Mouse (Mus musculus) CD4-positive, CD25-positive, alpha-beta regulatory T cell, adult 2 months (primary cell): Measurements from ENCODE around the gene Golm1.

Experiments used
- DNase-seq: peaks from one replicate; pipeline ENCODE4 v3.0.0-alpha.2; 2012; ENCODE audit warnings: low read depth, low spot score

Gene Golm1

DNA sequence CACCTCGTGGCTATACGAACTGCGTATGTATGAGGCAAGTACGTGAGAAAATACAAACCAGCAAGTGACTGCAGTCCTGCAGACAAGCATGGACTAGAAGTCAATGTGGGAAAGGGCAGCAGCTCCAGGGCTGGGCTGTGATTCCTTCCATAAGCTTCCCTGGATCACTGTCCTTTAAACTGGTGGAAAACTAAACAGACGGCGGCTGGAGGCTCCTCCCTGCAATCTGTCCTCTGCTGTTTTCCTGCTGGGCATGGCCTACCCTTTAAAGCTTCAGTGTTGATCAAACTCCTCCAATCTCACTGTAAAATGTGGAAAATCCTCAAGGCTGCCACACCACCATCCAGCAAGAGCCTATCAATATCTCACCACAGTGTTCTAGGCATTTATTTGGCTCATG is 27.0 kb downstream of the Golm1 start:
- DNase-seq: no peak

DNA sequence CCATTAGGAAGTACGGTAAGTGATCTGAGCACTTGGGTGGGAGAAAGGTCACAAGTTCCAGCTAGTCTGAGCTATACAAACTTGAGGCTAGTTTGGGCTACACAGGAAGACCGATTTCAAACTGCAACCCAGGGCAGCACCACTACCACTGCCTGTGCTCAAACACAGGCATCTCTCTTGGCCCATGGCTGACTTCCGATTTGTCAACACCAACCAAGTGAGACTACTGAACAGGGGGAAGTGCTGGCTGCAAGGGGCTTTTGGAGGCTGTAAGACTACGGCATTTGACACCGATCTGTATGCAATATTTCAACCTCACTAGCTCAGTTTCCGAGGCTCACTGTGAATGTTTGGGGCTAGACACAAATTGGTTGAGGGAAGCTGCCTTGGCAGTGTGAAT is 28.1 kb downstream of the Golm1 start:
- no peak for DNase-seq

DNA sequence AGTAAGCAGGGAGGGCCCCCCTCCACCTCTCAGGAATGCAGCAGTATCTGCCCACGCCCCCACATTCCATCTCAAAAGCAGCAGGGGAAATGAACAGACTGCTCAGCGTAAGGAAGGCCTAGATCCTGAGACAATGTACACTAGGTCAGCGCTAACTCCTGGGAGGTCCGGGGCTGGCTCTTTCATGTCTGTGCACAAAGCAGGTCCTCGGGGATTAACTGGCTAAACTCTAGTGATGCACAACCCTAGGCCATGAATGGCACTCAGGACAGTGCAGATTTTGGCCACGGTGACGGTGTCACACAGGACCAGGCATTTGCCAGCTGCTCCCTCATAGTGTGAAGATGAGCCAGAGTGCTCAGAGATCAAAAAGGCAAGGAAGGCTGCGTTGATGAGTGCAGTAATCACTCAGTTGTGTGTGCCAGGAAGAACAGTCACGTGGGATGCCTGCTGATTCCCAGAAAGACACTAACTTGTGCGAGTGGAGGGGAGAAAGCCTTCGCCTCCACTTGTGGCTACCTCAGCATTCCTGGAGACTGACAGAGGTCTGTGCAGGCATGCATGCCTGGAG is 28.9 kb downstream of the Golm1 start:
- no peak for DNase-seq

DNA sequence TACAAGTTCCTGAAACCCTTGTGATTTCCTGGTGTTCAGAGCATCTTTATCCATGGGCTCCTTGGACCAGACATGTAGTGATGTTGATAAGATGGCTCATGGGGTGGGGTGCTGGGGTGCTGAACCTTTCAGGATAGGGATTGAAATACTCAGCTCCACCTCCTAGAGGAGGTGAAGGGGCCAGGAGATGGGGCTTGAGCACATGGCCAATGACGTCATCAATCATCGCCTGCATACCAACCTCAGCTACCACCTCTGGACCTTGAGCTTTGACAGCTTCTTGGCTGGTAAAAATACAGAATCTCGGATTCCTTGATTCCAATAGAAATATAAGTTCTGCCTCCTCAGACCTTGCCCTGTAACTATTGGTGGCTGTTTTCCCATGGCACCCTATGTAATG is 30.1 kb downstream of the Golm1 start:
- no peak for DNase-seq

DNA sequence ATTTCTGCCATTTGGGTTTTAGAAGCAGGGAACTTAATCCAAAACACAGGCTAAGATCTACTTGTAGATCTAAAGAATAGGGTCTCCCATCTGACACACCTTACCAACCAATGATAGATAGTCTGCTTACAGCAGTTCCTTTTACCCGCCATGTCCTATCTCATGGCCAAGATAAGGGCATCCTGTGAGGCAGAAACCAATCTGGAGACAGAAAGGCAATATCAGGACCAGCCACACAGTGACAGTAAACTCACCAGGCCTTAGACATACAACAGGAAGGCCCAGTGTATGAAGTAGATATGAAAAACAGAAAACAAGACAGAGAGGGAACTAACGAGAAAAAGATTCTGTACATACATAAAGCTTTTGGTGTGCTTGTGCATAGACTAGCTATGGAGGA is 32.8 kb downstream of the Golm1 start:
- DNase-seq: no peak

DNA sequence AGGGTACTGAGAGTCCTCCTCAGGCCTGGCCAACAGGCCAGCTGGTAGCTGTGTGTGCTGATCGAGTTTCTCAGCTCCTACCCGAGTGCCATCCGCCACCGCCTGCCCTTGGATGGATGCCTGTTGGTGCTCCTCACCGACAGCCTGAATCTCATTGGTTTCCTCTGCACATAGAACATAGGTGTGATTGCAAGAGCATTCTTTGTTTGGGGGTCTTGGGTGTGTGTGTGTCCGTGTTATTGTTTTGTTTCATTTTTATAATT is 35.5 kb downstream of the Golm1 start:
- no peak for DNase-seq

DNA sequence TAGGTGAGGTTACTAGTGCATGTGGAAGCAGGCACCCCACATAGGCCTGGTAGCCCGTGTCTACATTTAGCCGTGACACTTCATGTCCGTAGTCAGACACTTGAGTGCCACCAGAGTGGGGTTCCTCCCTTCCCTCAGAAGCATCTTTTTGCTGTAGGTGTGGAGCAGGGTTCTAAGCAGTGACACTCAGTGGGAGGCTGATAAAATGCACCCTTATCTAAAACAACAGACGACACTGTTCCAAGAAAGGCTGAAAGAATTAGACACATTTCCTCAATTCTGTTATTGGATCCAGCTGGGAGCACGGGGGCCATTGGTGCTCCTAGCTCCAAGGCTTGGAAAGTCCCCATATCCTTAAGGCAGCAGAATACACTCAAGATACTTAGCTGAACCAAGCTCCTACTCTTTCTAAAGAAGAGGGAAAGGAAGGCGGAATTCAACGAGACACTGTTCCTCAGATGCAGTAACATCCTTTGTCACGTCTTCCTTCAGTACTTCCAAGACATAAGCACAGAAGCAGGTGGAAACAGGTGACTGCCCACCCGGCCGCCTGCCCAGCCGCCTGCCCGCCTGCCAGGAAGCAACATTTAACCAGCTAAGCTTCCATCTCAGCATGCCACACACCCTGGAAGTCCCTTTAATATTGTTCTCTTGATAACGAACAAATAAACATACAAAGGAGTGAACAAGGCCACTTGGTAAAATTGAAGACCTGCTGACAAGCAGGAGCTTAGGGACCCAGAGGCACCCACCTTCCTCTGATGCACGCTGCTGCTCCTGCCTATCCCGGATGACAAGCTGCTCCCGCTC is 36.0 kb downstream of the Golm1 start:
- no peak for DNase-seq

DNA sequence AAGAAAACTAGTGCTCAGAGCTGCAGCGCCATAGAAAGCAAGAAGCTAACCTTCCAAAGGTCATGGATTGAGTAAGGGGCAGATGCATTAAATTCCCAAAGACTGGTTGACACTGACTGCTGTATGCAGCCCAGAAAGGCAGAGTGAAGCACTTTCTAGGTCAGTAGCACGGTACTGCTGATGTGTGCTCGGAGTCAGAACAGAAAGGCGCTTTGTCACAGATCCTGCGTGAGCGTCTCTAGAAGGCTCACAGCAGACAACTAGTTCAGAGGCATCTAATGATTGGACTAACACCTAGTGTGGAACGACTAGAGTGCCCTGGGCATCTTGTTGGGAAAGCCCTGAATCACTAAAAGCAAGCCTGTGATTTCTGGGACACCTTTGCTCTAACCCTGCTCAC is 37.8 kb downstream of the Golm1 start:
- DNase-seq: no peak

DNA sequence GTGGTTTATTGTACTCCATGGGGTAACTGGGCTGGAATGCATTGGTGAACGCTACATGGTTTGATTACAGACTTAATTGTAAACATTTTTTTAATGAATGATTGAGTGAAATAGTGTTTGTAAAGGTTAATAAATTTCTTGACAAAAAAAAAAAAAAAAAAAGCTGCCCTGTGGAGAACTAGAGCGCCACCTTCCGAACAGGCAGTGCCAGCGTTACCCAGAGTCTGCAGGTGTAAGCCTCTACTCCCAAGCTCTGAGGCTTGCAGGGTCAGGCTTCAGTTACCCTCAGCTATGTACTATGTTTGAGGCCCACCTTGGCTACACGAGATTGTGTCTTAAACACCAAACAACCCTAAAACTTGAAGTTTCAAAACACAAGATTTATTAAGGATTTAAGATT is 41.0 kb downstream of the Golm1 start:
- DNase-seq: peak; percentile 35

DNA sequence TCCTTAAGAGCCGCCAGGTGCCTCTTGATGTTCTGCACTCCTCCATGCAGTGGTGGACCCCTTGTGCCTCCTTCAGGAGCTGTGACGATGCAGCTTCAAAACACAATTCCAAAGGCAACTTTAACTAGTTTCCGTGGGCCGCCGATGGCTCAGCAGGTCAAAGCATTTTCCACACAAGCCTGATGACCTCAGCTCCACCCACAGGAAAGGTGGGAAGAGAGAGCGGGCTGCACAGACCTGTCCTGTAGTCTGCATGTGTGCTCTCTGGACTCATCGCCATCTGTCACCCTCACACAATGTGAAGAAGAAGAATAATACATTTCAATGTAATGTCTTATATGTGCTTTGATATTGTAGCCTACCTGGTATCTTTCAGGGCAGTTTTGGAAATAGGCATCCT is 48.9 kb downstream of the Golm1 start:
- DNase-seq: no peak

DNA sequence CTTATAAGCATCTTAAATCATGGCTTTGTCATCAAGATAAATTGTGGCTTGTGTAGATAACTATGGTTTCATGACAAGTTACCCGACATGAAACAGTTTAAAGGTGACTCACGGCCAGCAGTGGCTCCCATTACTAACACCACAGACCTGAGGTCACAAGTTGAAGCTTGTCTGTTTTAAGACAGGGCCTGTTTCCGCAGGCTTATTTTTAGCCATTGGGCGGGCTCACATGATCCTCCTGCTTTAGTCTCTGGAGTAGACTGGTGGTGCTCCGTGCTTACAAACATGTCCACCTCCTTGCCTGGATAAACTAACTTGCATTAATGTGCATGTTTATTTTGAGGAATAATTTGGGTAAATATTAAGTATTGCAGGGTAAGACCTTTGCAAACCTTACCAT is 50.7 kb downstream of the Golm1 start:
- DNase-seq: no peak

DNA sequence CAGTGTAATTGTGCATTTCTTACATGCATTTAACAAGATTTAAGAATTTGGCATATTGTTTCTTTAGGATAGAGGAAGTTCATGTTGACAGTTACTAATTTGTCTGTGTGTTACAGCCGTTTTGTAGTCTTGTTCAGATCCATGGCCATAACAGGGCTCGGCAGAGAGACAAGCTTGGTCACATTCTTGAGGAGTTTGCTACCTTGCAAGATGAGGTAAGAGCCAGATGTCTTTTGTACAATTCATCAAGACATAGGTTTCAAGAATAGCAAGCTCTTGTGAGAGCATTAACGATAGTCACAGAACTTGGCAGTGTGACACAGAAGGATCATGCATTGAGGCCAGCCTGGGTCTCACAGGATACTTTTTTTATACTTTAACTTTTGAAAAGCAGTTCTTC is 51.2 kb downstream of the Golm1 start:
- DNase-seq: no peak

DNA sequence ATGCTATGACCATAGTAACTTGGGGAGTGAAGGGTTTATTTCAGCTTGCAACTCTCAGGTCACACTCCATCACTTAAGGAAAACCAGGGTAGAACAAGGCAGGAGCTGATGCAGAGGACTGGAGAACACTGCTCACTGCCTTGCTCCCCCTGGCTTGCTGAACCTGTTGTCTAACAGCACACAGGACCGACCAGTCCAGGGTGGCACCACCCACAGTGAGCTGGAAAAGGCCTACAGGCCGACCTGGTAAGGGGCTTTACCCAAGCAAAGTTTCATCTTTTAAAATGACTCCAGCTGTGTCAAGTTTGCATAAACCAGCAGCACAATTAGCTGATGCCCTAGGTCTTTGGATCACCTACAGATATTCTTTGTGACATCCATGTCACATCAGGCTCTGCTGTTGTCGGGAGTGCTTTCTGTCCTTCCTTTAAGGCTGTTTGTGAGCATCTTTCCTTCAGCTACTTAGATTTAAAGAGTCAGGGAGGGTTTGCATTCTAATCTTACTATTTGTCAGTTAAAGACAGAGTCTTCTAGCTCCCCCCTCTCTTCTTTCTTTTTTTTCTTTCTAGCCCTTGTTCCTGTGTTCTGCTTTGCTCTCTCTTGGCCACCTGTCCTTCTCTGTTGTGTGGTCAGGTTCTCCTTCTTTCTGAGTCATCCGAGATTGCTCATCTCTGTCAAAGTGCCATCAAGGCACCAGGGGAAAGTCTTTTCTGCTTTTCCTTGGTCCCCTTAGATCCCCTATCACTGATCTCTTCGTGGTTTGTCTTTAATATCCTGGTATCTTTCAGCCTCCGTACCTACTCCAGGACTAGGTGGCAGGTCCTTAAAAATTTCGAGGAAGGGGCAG is 53.7 kb downstream of the Golm1 start:
- no peak for DNase-seq

DNA sequence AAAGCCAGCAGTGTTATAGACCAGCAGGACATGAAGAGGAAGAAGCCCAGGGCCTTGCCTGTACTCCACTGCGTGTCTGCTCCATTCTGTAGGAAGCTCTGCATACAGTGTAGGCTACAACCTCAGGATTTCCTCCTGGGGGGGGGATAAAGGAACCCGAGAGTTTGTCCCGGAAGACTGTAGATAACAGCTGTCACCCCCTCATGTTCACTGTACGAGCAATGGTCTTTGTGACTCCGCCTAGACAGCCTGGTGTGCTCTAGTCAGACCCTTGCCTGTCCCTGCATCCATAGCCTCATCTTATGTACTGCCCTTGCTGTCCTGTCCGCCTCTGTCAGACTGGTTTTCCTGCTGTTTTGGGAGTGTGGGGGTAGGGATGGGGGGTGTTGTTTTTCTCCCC is 57.1 kb downstream of the Golm1 start:
- no peak for DNase-seq

DNA sequence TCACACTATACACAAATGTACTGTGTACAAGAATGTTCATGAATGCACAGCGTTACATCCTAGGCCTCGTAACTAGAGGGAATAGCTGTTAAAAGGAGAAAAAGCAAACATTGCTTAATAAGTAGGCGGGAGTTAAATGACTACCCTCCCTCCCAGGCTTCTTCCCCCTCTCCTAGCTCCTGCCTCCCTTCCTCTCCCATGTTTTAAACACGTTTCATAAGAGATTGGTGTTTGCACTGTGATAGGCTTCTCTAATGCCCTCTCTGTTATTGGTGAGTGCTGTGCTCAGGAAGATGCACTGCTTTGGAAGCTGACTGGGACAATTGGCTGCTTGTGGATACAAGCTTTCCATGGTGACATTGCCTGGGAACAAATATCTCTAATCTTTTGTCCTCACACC is 60.1 kb downstream of the Golm1 start:
- DNase-seq: no peak

DNA sequence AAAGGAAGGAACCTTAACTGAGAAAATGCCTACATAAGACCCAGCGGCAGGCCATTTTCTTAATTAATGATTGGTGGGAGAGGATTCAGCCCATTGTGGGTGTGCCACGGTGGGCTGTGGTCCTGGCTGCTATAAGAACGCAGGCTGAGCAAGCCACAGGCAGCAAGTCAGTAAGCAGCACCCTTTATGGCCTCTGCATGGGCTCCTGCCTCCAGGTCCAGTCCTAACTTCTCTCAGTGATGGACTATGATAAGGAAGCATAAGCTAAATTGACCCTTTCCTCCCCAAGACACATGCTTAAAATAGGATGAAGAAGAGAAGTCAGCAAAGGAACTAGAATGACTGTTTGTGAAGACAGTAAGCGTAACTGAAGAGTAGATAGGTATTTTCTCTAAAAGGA is 60.5 kb downstream of the Golm1 start:
- no peak for DNase-seq

DNA sequence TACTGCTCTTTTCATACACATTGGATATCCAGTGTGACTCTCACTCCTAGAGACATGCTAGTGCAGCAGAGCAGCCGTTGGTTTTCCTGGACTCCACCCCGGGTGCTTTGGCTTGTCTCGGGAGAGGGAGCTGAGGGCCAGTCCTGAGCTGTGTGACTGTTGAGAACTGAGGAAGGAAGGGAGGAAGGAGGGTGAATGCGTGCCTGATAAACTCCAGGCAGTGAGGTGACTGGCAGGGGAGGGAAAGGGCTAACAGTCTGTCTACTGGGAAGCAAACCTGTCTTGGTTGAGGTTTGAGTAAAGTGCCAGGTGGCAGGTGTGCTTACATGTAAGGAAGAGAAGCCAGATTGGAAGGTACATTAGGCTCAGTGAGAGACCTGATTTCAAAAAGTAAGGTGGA is 61.7 kb downstream of the Golm1 start:
- no peak for DNase-seq

DNA sequence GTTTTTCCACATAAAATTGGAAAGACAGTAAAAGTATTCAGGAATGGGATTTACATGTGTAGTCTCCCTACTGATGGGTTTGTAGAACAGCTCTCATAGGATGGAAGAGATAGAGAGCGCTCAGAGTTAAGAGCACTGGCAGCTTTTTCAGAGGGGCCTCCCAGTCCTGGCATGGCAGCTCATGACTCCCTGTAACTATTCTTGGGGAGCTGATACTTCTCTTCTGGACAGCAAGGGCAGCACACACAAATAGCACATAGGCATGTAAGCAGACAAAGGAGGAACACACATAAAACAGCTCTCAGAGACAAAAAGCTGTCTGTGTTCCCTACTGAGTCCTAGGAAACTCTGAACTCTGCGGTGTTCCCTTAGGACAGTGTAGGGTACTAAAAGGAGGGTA is 65.2 kb downstream of the Golm1 start:
- no peak for DNase-seq

DNA sequence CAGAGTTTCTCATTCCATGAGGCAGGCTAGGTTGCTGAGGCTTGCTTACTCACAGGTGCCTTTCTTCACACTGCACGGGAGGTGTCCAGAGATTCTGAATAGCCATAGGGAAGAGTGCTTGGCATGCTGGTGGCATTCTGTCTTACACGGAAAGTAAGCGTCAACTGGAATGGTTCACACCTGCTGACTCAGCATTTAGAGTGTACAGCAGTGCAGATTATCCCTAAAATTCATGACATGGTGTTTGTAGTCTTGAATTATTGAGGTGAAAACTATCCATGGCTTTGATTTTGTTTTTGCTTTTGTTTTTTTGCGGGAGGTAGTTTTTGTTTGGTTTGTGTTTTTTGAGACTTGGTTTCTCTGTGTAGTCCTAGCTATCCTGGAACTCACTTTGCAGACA is 65.7 kb downstream of the Golm1 start:
- DNase-seq: no peak

DNA sequence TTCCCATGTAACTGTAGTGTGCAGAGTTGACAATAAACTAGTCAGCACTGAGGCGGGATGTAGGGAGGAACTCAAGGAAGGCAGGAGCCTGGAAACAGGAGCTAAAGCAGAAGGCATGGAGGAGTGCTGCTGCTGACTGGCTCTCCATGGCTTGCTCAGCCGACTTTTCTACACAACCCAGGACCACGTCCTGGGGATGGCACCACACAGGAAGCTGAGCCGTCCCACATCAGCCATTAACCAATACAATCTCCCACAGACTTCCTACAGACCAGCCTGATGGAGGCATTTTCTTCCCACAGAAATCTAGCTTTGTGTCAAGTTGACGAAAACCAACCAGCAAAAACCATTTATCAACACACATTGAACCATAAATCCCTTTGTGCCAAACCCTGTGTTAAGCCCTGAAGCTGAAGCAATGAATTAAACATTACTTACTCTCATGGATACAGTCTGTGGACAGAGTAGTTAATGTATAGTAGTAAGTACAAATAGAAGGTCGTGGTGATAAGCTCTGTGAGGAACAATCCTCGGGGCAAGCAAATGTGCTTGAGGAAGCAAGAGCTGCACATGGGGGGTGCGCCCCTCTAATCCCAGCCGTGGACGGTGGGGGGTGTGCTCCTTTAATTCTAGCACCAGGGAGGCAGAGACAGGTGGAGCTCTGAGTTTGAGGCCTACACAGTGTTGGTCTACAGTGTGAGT is 70.2 kb downstream of the Golm1 start:
- DNase-seq: no peak

DNA sequence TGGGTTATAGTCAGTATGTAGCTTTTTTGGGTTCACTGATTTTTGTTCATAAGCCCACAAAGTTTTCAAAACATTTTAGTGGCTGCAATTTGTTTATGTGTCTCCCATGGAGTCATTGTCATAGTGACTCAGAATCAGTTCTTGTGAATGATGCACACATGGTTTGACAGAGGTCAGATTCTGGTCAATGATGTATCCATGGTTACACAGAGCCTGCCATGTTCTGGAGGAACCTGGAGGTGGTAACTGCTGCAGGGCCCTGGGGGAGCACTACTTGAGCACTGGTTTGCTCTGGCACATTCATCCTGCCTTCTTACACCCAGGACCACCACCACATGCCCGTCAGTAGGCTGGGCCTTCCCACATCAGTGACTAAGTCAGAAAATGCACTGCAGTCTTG is 71.1 kb downstream of the Golm1 start:
- DNase-seq: no peak

DNA sequence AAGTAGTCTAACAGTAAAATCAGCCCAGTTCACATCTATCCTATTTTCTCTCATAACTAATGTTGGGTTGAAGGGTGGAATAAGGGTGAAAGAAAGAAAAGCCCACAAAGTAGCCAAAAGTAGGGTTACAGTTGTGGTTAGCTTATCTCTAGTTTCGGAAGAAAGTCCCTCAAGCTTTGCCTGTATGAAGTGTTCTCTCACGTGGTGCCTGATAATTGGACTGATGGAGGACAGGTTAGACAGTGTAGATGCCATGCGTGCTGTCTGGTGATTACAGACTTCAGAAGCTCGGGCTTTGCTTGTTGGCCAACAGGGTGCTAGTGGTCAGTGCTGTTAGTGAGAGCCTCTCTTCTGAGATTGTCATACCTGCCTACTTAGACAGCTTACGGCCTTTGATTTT is 72.5 kb downstream of the Golm1 start:
- no peak for DNase-seq

DNA sequence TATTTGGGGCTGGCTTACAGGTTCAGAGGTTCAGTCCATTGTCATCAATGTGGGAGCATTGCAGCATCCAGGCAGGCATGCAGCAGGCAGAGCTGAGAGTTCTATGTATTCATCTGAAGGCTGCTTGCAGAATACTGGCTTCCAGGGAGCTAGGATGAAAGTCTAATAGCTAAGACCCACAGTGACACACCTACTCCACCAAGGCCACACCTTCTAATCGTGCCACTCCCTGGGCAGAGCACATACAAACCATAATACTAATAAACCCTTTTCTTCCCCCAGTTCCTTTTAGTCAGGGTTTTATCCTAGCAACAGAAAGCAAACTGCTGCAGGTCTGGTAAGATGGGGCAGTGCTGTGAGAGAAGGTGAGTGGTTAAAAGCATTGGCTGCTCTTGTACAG is 83.0 kb downstream of the Golm1 start:
- DNase-seq: no peak
